Mouse (Mus musculus) cerebellum, adult (tissue): ENCODE data around the gene Unc5c.

Experiments used
- ATAC-seq: cut with Nextera tagmentation; 2 replicates; pipeline ENCODE4 v1.9.2; 2017; ENCODE audit warnings: mild to moderate bottlenecking, moderate library complexity, mixed read lengths; ENCODE audit not compliant: insufficient number of reproducible peaks, low FRiP score, low TSS enrichment

Gene Unc5c

DNA sequence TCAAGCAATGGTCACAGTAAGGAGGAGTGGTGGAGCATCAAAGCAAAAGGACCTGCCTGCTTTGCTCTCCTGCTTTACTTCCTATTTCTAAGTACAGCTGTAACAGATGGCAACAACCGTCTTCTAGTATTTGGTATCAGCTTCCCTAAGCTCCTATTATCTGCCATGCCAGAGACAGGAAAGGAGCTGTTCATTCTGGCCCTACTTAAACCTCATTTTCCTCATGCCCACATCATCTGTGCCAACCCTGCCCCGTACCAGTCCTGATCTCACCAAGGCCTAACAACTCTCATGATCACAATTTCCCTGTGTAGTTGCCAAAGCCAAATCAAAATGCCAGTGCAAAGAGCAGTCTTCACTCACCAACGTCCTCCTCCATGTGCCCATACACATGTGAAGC lies 226.4 kb downstream of the Unc5c start:
- ATAC-seq = peak; percentile 38

DNA sequence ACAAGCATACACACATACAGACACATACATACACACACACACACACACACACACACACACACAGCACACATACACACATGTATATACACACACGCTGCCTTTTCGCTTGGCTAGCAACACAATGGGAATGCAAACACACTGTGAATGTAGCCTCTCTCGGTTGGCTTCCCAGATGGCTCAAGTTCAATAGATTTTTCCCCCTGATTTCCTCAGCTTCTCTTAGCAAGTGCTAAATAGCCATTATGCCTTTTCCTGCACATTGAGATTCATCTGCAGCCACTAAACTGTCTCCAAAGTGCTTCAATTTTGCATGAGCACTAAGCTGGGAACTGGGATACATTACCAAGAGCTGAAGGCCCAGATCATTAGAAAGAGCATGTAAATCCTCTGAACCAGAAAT lies 226.8 kb downstream of the Unc5c start:
- ATAC-seq = peak; percentile 37; the same call in 1 of the 2 replicates

DNA sequence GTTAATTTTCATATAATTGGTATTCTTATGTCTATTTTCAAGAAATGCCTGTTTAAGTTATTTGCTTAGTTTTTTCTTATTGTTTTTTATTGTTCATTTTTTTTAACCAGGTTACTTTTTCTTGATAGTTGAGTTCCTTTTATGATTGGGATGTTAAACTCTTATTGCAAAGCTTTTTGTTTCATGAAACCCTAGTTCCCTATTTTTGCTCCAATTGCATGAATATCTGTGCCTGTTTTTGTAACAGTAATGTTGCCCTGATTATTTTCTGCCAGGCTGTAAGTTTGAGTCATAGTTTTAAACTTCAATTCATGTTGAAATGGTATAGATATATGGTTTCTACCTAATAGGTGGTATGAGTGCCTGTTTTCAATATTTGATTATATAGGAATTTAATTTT lies 234.2 kb downstream of the Unc5c start:
- ATAC-seq = no peak

DNA sequence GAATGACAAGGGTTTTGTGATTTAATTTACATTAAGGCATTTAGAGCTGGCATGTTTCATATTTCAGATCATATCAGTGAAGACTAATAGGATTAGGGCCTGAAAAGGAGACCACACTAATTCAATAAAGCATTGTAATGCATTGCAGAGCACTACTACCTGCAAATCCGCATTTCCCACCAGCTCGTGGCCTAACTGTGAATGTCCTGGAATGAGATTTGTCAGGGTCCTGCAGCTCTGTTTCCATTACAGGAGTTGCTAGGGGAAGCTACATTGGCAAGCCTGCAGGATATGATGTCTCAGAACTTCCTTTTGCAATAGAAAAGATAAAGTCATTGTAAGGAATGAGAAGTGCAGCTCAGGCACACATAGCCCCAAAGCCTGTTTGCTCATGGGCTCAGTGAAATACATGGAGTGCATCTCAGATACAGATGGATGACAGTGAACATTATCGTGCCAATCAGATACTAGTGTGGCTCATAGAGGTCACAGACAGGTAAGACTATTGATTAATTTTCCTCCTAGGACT lies 236.4 kb downstream of the Unc5c start:
- no peak for ATAC-seq

DNA sequence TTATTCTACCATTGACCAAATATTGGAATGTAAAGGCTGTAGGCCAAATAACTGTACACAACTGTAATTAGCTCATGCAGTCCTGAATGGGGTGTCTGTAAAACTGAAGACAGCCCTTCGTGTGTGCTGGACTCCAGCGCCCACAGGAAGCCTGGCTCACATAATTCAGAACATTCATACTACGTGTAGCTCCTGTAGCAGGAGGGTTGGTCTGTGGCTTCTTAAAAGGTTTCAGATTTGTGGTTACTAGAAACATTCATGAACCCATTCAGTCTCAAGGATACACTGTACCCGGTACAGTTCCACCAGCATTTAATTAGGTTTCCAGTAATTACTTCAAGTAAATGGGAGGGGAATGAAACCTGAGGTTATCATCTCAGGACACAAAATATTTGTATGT lies 246.6 kb downstream of the Unc5c start:
- ATAC-seq = no peak

DNA sequence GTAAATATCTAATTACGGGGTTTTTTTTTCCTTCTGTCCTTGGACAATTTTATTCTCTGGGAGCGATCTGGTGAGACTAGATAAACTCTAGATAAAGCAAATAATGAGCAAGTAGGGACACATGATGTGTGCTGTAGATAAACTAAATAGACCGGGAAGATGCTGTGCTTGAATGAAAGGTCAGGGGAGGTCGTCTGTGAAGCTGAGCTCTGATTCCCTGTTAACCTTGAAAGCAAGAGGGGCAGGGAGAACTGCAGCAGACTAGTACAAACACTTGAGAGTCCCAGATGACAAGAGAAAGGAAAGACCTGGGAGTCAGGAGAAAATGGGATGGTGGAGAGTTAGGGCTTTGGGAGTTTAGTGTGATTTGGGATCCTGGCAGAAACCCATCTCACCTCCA lies 251.4 kb downstream of the Unc5c start:
- no peak for ATAC-seq

DNA sequence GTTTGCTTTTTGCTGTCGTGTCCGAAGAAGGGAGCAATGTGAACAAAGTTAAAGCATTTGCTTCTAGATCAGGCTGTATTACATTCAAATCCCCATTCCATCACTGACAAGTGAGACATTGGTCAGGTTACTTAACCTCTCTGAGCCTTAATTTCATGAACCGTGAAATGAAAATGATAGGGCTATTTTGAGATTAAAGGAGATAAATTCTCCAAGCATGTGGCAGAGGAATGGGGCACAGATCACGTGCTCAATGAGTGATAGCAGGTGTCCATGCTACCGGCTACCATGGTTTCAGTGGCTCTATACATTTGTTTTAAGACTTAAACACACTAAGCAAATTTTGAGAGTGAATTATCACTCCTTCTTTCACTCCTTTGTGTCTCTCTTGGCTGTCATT lies 254.0 kb downstream of the Unc5c start:
- ATAC-seq = no peak

DNA sequence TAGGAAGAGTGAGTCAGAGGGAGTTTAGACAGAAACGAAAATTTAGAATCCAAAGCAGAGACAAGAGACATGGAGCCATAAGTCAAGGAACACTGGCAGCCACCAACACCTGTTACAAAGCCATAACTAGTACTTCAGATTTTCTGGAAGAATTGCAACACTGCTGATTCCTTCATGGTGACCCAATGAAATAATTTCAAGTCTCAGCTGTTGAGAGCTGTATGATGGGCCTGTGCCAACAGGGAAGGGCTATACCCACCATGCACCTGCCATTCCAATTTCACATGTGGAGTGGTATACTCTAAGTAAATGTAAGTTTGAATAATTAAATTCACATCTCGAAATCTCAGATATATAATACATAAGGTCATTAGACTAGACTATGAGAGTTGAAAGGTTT lies 259.5 kb downstream of the Unc5c start:
- no peak for ATAC-seq

DNA sequence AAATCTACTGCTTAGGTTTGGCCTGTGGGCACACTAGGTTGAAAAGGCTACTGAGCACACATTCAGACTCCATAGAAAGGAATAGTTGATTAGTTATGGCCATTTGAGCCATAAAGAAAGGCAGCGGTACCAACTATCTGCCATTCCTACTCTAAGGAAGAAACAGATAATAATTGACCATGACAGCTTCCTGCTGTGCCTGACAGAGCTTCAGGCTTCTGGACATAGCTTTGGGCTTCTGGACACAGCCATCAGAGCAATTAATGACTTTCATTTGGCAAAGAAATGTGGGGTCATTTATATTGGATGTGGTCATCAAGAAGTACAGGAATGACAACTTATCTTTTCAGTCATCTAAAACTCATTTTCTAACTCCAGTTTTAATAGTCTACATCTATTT lies 260.4 kb downstream of the Unc5c start:
- peak; percentile 61 for ATAC-seq

DNA sequence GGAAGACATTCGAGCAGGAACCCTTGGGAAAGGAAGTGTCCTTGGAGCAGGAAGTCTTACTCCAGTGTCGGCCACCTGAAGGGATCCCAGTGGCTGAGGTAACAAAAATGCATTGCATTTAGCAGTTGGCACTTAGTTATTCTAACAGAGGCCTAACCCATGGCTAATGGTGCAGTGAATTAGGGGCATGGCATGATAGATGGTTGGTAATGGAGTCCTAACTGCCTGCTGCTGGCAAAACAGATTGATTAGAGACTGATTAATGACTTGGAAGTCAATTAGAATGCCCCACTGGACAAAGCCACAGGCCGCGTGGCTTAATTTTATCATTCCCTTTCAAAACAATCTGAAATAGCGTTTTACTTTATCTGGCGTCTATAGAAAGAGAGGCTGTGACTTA lies 268.8 kb downstream of the Unc5c start:
- no peak for ATAC-seq

DNA sequence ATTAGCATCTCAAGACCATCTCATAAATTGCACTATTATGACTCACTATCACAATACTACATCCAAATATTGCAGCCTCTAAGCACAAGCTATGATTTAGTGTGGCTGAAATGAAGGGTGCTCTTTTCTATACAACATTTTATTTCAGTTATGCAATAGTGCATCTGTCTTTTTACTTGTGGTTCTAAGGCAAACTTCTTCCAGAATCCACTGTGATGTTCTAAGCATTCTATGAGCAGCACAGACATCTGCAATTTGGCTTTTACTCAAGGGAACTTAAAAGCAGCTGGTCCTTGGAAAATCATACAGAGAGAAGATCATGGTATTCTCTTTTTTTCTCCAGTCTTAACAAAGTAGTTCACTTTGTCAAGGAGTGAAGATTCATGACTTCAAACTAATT lies 270.3 kb downstream of the Unc5c start:
- no peak for ATAC-seq

DNA sequence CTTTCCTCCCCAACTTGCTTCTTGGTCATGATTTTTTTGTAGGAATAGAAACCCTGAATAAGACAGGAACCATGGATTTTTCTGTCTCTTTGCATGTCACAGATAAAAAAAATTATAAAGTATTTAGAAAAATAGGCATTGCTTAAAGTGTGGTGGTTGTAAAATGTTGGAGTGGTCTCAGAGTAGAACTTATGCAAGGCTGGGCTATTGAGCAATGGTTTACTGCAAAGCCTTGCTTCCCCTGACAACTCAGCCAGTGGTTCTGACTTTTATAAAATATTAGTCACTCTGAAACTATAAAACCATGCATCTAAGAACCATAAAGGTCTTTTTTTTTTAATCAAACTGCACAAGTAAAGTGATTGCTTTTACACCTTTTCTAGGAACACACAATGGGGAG lies 280.3 kb downstream of the Unc5c start:
- ATAC-seq = no peak

DNA sequence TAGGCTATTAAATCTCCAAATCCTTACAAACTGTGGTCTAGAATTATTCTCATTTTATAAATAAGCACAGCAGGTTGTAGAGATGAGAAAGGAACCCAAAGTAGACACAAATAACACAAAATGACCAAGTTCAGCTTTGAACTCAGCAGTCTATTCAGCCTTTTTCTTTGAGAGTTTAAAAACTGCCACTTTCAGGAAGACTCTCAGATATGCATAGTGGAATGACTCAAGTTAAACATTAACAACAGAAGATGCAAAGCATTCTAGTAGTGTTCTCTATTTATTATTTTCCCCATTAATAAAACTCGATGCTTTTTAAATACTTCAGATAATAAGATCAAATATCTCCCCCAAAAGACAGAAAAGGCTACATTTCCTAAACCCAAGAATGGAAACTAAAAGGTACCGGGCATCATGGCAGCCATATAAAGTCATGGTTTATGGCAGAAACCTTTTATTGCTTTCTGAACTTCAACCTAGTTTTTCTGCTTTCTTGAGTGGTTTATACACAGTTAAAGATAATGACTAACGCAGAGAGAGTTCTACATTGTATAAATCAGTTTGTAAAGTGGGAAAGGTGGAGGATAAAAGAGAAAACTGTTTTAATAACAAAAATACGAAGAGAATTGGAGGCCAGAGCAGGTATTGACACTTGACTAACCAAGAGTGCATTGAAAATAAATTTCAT lies 283.8 kb downstream of the Unc5c start:
- ATAC-seq = no peak

DNA sequence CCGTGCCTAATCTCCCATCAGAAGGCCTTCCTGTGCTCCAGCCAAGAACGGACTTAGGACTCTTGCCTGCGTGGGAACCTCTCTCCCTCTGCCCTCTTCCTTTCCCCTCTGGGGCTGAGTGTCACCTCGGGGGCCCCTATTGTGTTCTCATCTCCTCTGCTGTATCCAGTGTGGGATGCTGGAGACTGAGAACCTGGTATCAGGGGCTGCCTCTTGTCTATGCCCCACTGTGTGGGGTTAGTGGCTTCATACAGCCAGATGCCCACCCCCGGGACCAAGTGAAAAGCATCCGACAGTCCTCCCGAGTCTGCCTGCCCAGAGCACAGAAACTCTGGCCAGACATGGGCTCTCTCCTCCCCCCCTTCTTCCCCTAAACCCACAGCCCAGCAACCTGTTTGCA lies 287.2 kb downstream of the Unc5c start:
- no peak; the same call in 1 of the 2 replicates for ATAC-seq

DNA sequence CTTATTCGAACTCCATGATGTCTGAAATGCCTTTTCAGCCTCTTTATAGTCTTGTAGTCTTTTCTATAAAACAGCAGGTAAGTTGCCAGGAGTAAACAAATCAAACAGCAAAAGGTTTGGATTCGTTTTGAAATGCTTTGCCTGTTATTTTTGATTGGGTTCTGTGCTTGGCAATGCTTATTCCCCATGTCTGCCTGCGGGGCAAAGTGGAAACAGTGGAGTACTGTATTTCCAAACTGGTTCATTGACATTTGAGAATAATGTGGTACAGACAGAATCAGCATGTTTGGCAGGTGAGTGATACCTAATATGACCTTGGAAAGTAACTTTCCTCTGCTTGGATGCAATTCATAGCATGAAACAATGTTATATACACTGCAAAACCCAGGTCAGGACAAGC lies 292.2 kb downstream of the Unc5c start:
- ATAC-seq = peak; percentile 20; the same call in 1 of the 2 replicates

DNA sequence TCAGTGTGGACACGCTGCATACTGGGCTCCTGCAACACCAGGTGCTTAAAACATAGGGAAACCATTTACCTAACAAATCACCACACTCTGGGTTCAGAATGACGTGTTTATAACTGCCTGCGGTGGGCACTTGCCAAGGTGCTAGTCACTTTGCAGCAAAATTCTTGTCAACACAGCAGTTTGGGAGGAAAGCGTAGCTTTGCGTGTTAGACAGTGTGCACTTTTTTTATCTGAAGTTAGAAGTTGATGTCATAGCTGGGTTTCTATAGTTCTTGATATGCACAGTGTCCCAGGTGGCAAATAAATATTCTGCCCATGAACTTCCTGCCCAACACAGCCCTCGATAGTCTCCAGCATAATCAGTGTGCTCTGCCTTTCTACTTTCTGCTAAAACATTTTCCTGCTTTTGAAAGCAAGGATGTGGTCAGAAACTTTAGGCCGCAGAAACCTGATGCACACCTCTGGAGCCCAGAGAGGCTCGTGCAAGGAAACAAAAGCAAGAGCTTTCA lies 313.4 kb downstream of the Unc5c start:
- ATAC-seq = no peak

DNA sequence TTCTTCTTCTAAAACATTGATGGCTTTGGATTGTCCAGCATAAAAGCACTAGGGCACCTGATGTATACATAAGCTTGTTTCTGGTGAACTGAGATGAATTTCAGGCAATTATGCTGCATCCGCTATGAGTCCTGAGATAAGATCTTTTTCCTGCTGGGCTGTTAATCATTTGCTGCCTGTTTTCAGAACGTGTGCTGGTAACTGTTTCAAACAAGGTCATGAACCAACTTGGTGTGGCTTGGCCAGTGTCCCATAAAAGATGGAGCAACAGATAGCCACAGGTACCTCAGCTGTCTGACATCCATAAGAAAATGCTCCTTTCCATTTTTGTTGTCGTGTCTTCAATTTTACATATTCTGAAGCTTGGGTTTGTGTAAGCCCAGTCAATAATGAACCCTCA lies 314.2 kb downstream of the Unc5c start:
- no peak for ATAC-seq

DNA sequence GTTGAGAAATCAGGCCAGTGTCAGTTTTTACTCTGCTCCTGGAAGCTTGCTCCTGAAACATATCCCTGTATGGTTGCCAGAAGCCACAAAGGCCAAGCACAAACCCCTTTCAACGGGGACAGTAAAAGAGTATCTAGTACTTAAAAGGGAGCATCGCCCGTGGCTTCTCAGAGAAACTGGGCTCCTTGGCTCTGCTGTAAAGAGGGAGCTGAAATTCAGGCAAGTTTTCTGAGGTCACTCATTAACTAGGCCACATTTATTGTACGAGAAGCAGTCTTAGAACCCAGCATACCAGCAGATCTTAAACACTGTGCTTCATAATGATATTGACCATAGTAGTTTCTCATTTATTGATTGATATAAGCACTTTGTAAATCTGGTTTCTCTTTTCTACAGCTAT lies 317.5 kb downstream of the Unc5c start:
- peak; percentile 31; the same call in 1 of the 2 replicates for ATAC-seq

DNA sequence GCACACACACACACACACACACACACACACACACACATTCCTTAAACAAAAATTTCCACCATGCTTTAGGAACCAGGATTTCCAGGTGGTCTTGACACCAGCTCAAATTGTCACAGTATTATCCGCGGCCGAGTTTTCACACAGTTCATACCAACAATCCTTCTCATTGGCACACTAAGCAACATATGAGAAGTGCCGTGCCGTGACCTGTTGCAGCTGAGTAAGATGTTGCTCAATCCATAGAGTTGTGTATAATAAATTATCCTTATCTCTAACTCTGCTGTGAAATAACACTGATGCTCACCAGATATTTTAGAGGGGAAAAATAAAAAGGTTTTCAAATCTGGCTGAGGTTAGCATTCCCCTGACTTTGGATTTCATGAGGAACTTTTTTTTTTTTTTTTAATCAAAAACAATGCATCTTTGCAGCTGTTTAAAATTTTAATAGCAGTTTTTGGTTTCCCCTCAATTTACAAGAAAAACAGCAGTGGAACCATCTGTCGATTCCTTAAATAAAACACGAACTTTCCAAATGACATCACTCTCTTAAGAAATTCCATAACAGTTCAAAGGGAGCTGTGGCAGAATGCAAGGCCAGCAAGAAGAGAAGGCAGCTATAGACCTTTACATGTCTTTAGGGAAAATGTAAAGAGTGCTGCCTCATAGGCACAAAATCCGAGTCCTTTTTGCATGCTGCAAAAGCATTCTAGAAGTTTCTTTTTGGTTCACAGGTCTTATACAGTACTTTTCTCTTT lies 326.2 kb downstream of the Unc5c start:
- no peak for ATAC-seq

DNA sequence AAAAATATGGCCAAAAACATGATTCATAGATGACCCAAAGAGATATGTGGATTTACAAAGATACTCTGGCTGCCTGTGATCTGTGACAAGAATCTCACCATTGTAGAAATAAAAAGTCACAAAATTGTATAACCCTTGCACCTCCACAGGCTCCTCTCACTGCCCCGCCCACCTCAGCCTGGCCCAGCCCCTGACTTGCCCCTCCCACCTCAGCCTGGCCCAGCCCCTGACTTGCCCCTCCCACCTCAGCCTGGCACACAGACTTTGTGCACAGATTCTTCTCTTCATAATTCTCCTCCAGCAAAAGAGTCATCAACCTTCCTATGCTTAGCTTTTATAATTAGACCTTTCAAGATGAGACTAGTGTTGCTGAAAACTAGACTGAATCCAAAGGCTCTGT lies 327.1 kb downstream of the Unc5c start:
- no peak for ATAC-seq

DNA sequence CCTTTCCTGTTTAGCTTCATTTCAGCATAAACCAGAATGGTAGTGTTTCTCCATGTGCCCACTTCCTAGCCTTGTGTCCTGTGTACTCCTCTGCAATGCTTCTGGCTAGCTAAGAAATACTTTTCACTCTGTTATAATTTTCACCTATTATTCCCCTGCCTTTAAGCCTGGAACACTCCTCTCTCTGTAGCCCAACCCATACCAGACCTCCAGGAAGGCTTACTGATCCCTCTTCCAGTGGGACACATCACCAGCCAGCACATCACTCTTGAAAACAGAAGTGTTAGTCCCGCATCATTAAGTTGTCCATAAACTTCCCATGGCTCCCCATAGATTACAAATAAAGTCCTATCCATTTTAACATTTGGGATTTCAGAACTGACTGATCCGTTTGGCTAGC lies 328.7 kb downstream of the Unc5c start:
- ATAC-seq = no peak

DNA sequence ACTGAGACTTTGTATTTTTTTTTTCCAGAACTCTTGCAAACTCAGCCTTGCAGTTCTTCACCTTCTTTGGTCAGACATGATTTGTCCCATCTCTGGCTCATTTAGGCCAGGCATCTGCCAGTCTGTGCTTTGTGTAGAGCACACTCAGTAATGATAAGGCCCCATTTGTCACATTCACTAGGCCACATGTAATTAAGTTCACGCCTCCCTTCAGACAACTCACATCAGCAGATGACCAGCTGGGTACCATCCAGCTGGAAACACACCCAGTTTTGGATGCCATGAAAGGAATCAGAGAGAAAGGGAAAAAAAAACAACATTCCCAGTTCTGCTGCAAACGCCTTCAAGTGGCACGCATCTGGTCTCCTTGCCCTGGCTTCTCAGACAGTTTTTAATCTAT lies 329.4 kb downstream of the Unc5c start:
- ATAC-seq = no peak
